Mouse (Mus musculus) heart, postnatal 36 days (tissue): ENCODE results near the gene Mllt3. TPM values are rescaled to one million over a fixed set of nuclear protein-coding genes. Genes with fewer than 3 reads are reported as not detected.
"Not testable (repeated sequence)": the region's sequence is repeated elsewhere in the genome, so short reads cannot be mapped to it uniquely, and the experiment has no call there.

Experiments
- DNase-seq, 2 experiments: peaks; one replicate each; pipeline ENCODE4 v3.0.0; 2021 to 2022
- intact Hi-C: fragments of 180-260 bp; cut with DNase I; formaldehyde crosslinking; loops from one replicate; pipeline ENCODE4 v1.15.1; 2025
- total RNA-seq, 2 experiments: library from RNA; stranded (reverse); gene quantifications; 2 replicates each; pipeline ENCODE4 v1.2.3; 2021

Mllt3 gene
- total RNA-seq, 2 experiments from 2014 or later, result 10.5 to 14.9 TPM

DNA sequence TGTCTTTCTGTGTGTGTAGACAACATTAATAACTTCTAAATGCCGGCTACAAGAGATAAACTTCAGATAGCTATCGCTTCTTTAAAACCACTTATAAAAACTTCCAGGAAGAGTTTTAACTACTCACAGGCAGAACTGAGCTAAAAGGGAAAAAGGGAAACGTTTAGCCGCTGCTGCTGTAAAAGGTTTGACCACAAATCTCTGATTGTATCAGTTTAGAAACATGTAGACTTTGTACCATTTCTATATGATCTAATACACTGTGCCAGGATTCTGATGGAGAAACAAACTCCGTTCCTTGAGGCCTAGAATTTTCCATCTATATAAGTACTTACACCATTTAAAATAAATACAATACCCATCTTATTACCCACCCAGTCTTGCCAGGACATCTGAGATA is 17.4 kb downstream of the Mllt3 start:
- intact Hi-C loops, result no loop called here
- DNase-seq, result no peak

- intact Hi-C loops, result no loop called here
- no peak for DNase-seq
These were observed 17.9 kb downstream of the Mllt3 start for GRCm38 (mm10) chr4:88015261-88015660.

GRCm38 (mm10) chr4:88012774-88013173 is 20.4 kb downstream of the Mllt3 start:
- DNase-seq, result no peak

GRCm38 (mm10) chr4:88011870-88012572 is 21.1 kb downstream of the Mllt3 start:
- intact Hi-C loops, result no loop called here
- DNase-seq, result no peak

More at GRCm38 (mm10) chr4:88012774-88013173, 20.4 kb downstream of the Mllt3 start:
- intact Hi-C loops, result no loop called here

GRCm38 (mm10) chr4:88010441-88010840 is 22.7 kb downstream of the Mllt3 start:
- intact Hi-C loops, result no loop called here
- DNase-seq, result no peak

GRCm38 (mm10) chr4:88005801-88006200 is 27.4 kb downstream of the Mllt3 start:
- no peak for DNase-seq
- intact Hi-C loops, result no loop called here

- no peak for DNase-seq
- intact Hi-C loops, result no loop called here
These were observed 29.8 kb downstream of the Mllt3 start for GRCm38 (mm10) chr4:88003159-88003948.

DNA sequence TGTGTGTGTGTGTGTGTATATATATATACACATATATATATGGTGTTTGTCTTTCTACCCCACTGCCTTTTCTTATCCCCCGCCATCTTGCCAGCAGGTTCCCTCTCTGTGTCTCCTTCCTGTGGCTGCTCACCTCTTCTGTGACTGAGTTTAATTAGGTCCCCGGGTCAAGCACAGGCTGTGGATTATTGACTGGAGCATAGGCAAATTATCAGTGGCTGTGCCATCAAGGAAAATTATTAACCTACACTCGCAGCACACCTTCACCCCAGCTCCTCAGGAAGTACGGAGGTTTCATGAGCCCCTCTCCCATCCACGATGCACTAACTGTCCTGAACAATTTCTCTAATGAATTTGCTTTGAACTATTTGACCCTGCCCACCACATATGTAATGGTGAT is 41.5 kb downstream of the Mllt3 start:
- intact Hi-C loops, result no loop called here

GRCm38 (mm10) chr4:87990940-87991339 is 42.2 kb downstream of the Mllt3 start:
- DNase-seq, result no peak
- intact Hi-C loops, result no loop called here

More for the DNA sequence above, 41.5 kb downstream of the Mllt3 start:
- no peak for DNase-seq

DNA sequence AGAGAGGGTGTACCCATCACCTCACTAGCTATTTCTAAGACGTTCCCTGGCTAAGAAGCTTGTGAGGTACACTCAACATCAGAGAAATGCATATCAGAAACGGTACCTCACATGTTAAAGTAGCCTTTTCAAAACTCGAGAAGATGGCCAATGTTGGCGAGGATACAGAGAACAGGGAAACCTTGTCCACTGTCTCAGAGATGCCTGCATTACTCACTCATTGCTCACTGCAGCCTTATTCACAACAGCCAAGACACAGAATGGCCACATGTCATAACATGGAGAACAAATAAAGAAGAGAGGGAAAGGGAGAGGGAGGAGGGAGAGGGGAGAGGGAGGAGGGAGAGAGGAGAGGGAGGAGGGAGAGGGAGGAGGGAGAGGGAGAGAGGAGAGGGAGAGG is 47.9 kb downstream of the Mllt3 start:
- intact Hi-C loops, result no loop called here

DNA sequence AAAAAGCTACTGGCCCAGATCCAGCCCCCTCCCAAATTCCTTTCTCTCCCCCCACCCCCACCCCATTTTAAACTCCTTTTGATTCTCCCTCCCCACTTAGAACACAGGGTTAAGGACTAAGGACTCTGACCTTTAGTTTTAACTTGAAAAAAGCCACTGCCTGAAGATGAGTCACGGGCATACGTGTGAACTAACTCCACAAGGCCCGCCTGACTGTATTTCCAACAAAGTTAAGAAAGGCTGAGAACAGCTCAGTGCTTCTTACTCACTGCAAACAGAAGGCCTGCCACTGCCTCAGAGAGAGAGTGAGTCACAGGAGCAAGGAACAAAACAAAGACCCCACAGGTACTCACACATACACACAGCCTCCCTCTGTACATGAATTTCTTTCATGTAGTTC is 48.6 kb downstream of the Mllt3 start:
- DNase-seq, result peak in 1 of 2 experiments; percentile 8
- intact Hi-C loops, result no loop called here

More for the DNA sequence above, 47.9 kb downstream of the Mllt3 start:
- DNase-seq, result no peak

DNA sequence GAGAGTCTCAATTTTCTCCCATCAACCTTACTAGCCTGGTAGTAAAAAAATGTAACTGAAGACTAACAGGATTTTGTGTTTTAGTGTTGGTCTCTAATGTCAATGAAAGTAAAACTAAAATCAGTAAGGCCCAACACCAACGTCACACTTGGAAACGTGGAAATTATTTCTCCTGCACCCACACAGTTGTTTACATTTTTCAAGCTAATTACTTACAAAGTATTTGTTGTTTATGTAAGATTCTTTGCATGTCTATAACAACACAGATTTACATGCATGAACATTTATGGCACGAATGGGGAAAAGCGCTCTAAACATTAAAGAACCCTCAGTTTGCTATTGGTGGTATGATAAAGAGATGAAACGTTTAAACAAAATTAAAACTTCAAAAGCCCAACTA is 49.1 kb downstream of the Mllt3 start:
- intact Hi-C loops, result no loop called here
- no peak for DNase-seq

DNA sequence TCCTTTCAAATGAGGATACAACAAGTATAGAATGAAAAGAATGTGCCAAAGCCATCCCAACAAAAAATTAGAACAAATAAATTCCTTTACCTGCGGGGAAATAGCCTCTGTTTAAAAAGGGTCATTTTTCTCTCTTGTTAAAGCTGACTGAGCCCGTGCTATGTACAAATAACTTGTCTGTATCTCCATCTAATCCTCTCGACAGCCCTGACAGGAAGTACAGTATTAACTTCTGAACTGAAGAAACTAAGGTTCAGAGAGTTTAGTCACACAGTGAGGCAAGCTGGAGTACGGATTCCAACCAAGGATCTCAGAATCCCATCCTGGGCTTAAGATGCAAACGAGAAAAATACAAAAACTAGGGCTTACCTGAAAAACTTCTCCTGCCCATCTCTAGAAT is 50.6 kb downstream of the Mllt3 start:
- no peak for DNase-seq
- intact Hi-C loops, result no loop called here

DNA sequence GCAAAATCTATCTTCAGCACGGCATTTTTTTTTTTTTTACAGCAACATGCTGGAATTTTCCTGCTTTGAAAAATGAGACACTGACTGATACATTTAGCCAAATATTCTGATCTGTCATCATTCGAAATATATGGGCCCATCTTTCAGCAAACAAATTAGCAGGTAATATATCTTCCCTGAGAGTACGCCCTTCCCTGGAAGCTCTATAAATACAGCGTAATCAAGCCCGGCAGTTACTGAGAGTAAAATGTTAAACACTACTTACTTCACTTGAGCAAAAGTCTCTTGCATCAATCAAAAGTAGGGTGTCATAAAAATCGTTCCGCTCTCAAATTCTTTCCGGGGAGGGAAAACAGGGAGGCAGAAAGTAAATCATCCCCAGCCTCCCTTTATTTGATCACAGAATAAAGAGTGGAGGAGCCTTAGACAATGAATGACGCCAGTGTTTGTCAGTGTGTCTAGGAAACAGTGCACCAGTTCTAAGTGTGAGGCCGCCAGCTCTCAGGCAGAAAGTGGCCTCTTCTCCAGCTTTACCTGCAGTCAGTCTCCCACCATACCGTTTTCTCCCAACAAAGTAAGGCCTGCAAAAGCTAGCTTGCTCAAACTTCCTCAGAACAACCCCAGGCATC is 55.2 kb downstream of the Mllt3 start:
- intact Hi-C loops, result no loop called here
- no peak for DNase-seq

- intact Hi-C loops, result no loop called here
- DNase-seq, result no peak
These were observed 67.3 kb downstream of the Mllt3 start for GRCm38 (mm10) chr4:87965836-87966235.

DNA sequence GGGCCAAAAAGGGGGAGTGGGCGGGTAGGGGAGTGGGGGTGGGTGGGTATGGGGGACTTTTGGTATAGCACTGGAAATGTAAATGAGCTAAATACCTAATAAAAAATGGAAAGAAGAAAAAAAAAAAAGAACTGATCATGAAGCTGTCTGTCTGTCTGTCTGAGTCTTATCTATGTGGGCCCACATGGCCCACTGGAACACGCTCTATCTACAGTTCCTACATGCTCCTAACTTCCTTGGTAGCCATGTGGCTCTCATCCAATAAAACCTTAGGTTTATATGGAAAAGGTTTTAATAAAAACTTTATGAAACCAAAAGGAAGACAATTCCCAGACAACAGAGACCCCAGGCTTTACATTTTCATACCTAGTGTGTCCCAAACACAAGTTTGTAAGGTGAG is 68.3 kb downstream of the Mllt3 start:
- intact Hi-C loops, DNase-seq: not testable (repeated sequence)

DNA sequence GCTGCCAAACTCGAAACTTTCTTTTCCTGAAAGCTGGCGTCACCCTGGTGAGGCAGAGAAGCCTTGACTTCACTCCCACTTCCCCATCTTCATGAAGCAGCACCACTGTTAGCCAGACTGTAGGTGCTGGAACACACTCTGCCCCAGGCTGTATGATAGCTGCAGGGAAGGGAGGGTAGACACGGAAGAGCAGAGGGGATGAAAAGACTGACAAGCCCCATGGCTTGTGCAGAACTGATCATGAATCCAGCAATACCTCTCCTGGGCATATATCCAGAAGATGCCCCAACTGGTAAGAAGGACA is 69.4 kb downstream of the Mllt3 start:
- DNase-seq, result no peak
- intact Hi-C loops, result no loop called here

GRCm38 (mm10) chr4:87963055-87963772 is 70.0 kb downstream of the Mllt3 start:
- no peak for DNase-seq

GRCm38 (mm10) chr4:87961872-87962271 is 71.3 kb downstream of the Mllt3 start:
- intact Hi-C loops, result no loop called here
- no peak for DNase-seq

More at GRCm38 (mm10) chr4:87963055-87963772, 70.0 kb downstream of the Mllt3 start:
- intact Hi-C loops, result no loop called here

DNA sequence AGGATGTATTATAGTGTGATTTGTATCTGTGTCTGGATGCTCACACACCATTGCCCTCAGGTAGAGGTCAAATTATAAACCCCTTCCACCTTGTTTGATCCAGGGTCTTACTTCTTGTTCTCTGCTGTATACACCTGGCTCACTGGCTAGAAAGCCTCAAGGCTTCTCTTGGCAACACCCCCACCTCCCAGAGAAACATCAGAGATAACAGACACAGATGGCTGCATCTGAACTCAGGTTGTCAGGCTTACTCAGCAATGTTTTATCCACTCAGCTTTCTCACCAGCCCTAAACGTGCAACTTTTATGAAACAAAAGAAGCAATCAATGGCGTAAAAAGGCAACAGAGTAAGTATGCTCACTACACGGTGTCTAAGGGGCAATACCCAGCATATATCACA is 75.3 kb downstream of the Mllt3 start:
- no peak for DNase-seq
- intact Hi-C loops, result no loop called here

GRCm38 (mm10) chr4:87957198-87957597 is 76.0 kb downstream of the Mllt3 start:
- intact Hi-C loops, result no loop called here

More at GRCm38 (mm10) chr4:87957198-87957597, 76.0 kb downstream of the Mllt3 start:
- DNase-seq, result no peak
